In the genomic region with DNA sequence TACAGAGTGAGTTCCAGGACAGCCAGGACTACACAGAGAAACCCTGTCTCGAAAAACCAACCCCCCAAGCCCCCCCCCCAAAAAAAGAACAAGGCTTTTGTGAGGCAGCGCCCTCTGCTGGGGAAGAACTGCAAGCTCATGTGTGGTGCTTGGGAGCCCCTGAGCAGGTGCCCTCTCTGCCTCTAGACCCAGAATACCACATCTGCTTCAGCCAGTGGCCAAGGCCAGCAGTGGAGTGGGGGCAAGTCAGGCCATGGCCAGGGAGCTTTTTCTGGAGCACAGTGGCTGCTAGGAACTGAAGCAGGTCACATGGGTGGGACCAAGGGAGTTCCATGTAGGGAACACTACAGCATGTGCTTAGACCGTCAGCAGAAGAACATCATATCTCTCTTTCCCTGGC, we compare ENCODE assay signal across 8 mouse cellular contexts. TPM values are rescaled to one million over a fixed set of nuclear protein-coding genes. Genes with fewer than 3 reads are reported as not detected.
DNase-seq lines count a peak whose midpoint lies in the region; ATAC-seq lines count a peak whose summit lies in the region.

No protein-coding gene starts in this region.

- peaks cover 7% of the 10 kb centered on the region for H3K4me1 ChIP-seq in heart, embryonic 11.5 days (ENCODE audit: control insufficient read depth, insufficient read depth, low read length)

- H3K27me3 ChIP-seq in heart, embryonic 11.5 days (ENCODE audit: control insufficient read depth, insufficient read depth, low read length) = peaks cover 8% of the 10 kb centered on the region; the same call in 1 of the 2 replicates
- H3K27me3 ChIP-seq in splenic B cell, adult 2 months (ENCODE audit: control insufficient read depth, insufficient read depth, low read length, poor library complexity, severe bottlenecking) = no peaks in the 10 kb centered on the region

- peak; percentile 24 to 53 for DNase-seq in heart, adult 18-20 months
- peak; percentile 46 for DNase-seq in A20 (ENCODE audit: low read depth, low spot score)
- DNase-seq in adrenal gland, postnatal 36 days = peak; percentile 46 to 63
- DNase-seq in kidney, postnatal 14 days = peak; percentile 12
- DNase-seq in splenic B cell, adult 2 months (ENCODE audit: low read depth, low spot score) = peak; percentile 32
- DNase-seq in cerebellum, adult 8-10 months = no peak
- no peak for DNase-seq in frontal cortex, postnatal 25 days (ENCODE audit: low spot score in 2 of 2)

- WGBS in heart, embryonic 11.5 days (ENCODE audit: insufficient replicate concordance) = 35% methylated on average over 3 of the region's 3 CpGs

- H3K9me3 ChIP-seq in heart, embryonic 11.5 days (replicated peaks; ENCODE audit: control insufficient read depth, low read length) = no peaks in the 10 kb centered on the region

- ATAC-seq in heart, embryonic 11.5 days (replicated peaks; ENCODE audit: insufficient number of reproducible peaks, low FRiP score, low TSS enrichment) = no peak

- H3K9ac ChIP-seq in heart, embryonic 11.5 days (ENCODE audit: low read depth, low read length) = no peak overlapping the region

- H3K27ac ChIP-seq in heart, embryonic 11.5 days (ENCODE audit: low read depth, low read length) = no peak overlapping the region

- no peak overlapping the region for H3K4me3 ChIP-seq in heart, embryonic 11.5 days (ENCODE audit: low read depth, low read length)

- H3K4me2 ChIP-seq in heart, embryonic 11.5 days = no peak overlapping the region

- H3K36me3 ChIP-seq in heart, embryonic 11.5 days (ENCODE audit: control insufficient read depth, insufficient read depth, low read length) = no peaks in the 10 kb centered on the region
- H3K36me3 ChIP-seq in splenic B cell, adult 2 months (ENCODE audit: control insufficient read depth, insufficient read depth, low read length, poor library complexity, severe bottlenecking) = no peaks in the 10 kb centered on the region

RNA-seq across cellular contexts. Expression of gene Aqp12, which starts 4.6 kb away (rescaled TPM):
- not detected for total RNA-seq in heart, adult 18-20 months (2021)
- not detected in 2 replicates for polyA plus RNA-seq in heart, embryonic 11.5 days (2014; fragmentation: Nextera tagmentation; extraction: Ambion mirVana)
- total RNA-seq in adrenal gland, postnatal 36 days (2021) = not detected

Comparison
In these comparisons a context has a peak if more than half of its experiments do, and no peak if none do; other contexts are left out.
1. DNase-seq: peak in heart, adult 18-20 months (2 of 2), A20 (single experiment), adrenal gland, postnatal 36 days (2 of 2), kidney, postnatal 14 days (single experiment) and splenic B cell, adult 2 months (single experiment); none in cerebellum, adult 8-10 months (single experiment) and frontal cortex, postnatal 25 days (0 of 2).